Mouse (Mus musculus) kidney, embryonic 14.5 days (tissue): ENCODE measurements at regions not wholly inside any gene's neighbourhood (a gene's known extent, or its start where the extent isn't known, plus 50 kb on each side); places are given as distances from the start of the nearest gene placed in this dataset.

Experiments
- ATAC-seq: fragments of 200-750 bp; cut with Nextera tagmentation; 2 replicates; pipeline ENCODE4 v1.8.0; 2017; ENCODE audit warnings: moderate number of reproducible peaks, mild to moderate bottlenecking, moderate TSS enrichment, moderate library complexity; ENCODE audit not compliant: low FRiP score, low TSS enrichment
- H3K27ac ChIP-seq: fragments of 300-500 bp; sonication (generic); 2 replicates; pipeline ENCODE4 v1.5.1; 2014; ENCODE audit warnings: low read depth, mild to moderate bottlenecking, low read length, moderate library complexity, mixed read lengths
- H3K27me3 ChIP-seq: fragments of 300-500 bp; sonication (generic); 2 replicates; pipeline ENCODE4 v1.6.1; 2014; ENCODE audit warnings: mild to moderate bottlenecking, low read length; ENCODE audit not compliant: control insufficient read depth, insufficient read depth
- H3K36me3 ChIP-seq: fragments of 300-500 bp; sonication (generic); 2 replicates; pipeline ENCODE4 v1.6.1; 2014; ENCODE audit warnings: low read length, mixed read lengths; ENCODE audit not compliant: control insufficient read depth, insufficient read depth
- H3K4me1 ChIP-seq: fragments of 300-500 bp; sonication (generic); 2 replicates; pipeline ENCODE4 v1.6.1; 2014; ENCODE audit warnings: low read length, mixed read lengths; ENCODE audit not compliant: control insufficient read depth, insufficient read depth
- H3K4me2 ChIP-seq: fragments of 300-500 bp; sonication (generic); replicated peaks from 2 replicates; pipeline ENCODE4 v1.6.1; 2014; ENCODE audit warnings: low read depth, mild to moderate bottlenecking, low read length
- H3K4me3 ChIP-seq: fragments of 300-500 bp; sonication (generic); 2 replicates; pipeline ENCODE4 v1.5.1; 2014; ENCODE audit warnings: mild to moderate bottlenecking, low read length
- H3K9ac ChIP-seq: fragments of 300-500 bp; sonication (generic); 2 replicates; pipeline ENCODE4 v1.6.1; 2014; ENCODE audit warnings: low read depth, mild to moderate bottlenecking, low read length, moderate library complexity
- H3K9me3 ChIP-seq: fragments of 300-500 bp; sonication (generic); 2 replicates; pipeline ENCODE4 v1.6.1; 2016; ENCODE audit warnings: low read length; ENCODE audit not compliant: control insufficient read depth
- WGBS: fragments of 180-500 bp; shearing (Covaris S2); extraction: QIAGEN DNeasy Blood & Tissue Kit; methylation state at CpG from one replicate; pipeline ENCODE4 v1.1.7; 2014; 5-methylcytosine and 5-hydroxymethylcytosine counted together

GRCm38 (mm10) chr4:56001312-56001731 lies 469.1 kb upstream of the Klf4 start:
- Histone ChIP-seq H3K4me1 (no peaks in the 10 kb centered on the region), H3K36me3 (no peaks in the 10 kb centered on the region), H3K27ac (no peak overlapping the region), H3K4me2 (no peak overlapping the region), H3K4me3 (no peak overlapping the region), H3K9me3 (no peaks in the 10 kb centered on the region), H3K9ac (no peak overlapping the region), H3K27me3 (no peaks in the 10 kb centered on the region)
- ATAC-seq, result no peak
- WGBS, result 74% methylated on average over 3 of the region's 3 CpGs

GRCm38 (mm10) chr4:55984026-55984425 lies 451.8 kb upstream of the Klf4 start:
- Histone ChIP-seq H3K4me3 (no peak overlapping the region), H3K9me3 (no peaks in the 10 kb centered on the region), H3K4me2 (no peak overlapping the region), H3K27me3 (no peaks in the 10 kb centered on the region), H3K4me1 (no peaks in the 10 kb centered on the region), H3K27ac (no peak overlapping the region), H3K36me3 (no peaks in the 10 kb centered on the region), H3K9ac (no peak overlapping the region)
- no peak for ATAC-seq

- Histone ChIP-seq H3K27ac (no peak overlapping the region), H3K4me3 (no peak overlapping the region), H3K9ac (no peak overlapping the region), H3K9me3 (no peaks in the 10 kb centered on the region), H3K4me2 (no peak overlapping the region), H3K4me1 (no peaks in the 10 kb centered on the region), H3K27me3 (no peaks in the 10 kb centered on the region), H3K36me3 (no peaks in the 10 kb centered on the region)
- no peak for ATAC-seq
- WGBS, result 89% methylated on average over 4 of the region's 4 CpGs
Measured at GRCm38 (mm10) chr4:55978539-55978938, 446.3 kb upstream of the Klf4 start.

- no peaks in the 10 kb centered on the region for H3K36me3 ChIP-seq
- no peak overlapping the region for H3K4me2 ChIP-seq
- H3K4me3 ChIP-seq, result no peak overlapping the region
- H3K9ac ChIP-seq, result no peak overlapping the region
- no peak for ATAC-seq
- H3K27me3 ChIP-seq, result no peaks in the 10 kb centered on the region
- H3K27ac ChIP-seq, result no peak overlapping the region
- no peaks in the 10 kb centered on the region for H3K9me3 ChIP-seq
- H3K4me1 ChIP-seq, result no peaks in the 10 kb centered on the region
- WGBS, result 91% methylated on average over 2 of the region's 2 CpGs
Measured at GRCm38 (mm10) chr4:55976265-55976664, 444.0 kb upstream of the Klf4 start.

GRCm38 (mm10) chr4:55973706-55974105 lies 441.4 kb upstream of the Klf4 start:
- no peak for ATAC-seq
- Histone ChIP-seq H3K27me3 (no peaks in the 10 kb centered on the region), H3K4me3 (no peak overlapping the region), H3K4me2 (no peak overlapping the region), H3K9ac (no peak overlapping the region), H3K36me3 (no peaks in the 10 kb centered on the region), H3K27ac (no peak overlapping the region), H3K4me1 (no peaks in the 10 kb centered on the region), H3K9me3 (no peaks in the 10 kb centered on the region)
- WGBS, result 97% methylated on average over 1 of the region's 1 CpGs

- H3K4me1 ChIP-seq, result no peaks in the 10 kb centered on the region
- H3K4me3 ChIP-seq, result no peak overlapping the region
- H3K9ac ChIP-seq, result no peak overlapping the region
- no peaks in the 10 kb centered on the region for H3K27me3 ChIP-seq
- H3K4me2 ChIP-seq, result no peak overlapping the region
- no peak overlapping the region for H3K27ac ChIP-seq
- 73% methylated on average over 7 of the region's 7 CpGs for WGBS
- no peak for ATAC-seq
- no peaks in the 10 kb centered on the region for H3K36me3 ChIP-seq
- H3K9me3 ChIP-seq, result no peaks in the 10 kb centered on the region
Measured at GRCm38 (mm10) chr4:55972235-55972819, 440.1 kb upstream of the Klf4 start.

- no peak overlapping the region for H3K27ac ChIP-seq
- no peak for ATAC-seq
- no peak overlapping the region for H3K9ac ChIP-seq
- H3K9me3 ChIP-seq, result no peaks in the 10 kb centered on the region
- no peak overlapping the region for H3K4me2 ChIP-seq
- no peaks in the 10 kb centered on the region for H3K27me3 ChIP-seq
- no peaks in the 10 kb centered on the region for H3K36me3 ChIP-seq
- no peaks in the 10 kb centered on the region for H3K4me1 ChIP-seq
- H3K4me3 ChIP-seq, result no peak overlapping the region
- 76% methylated on average over 1 of the region's 1 CpGs for WGBS
Measured at GRCm38 (mm10) chr4:55960063-55960462, 427.8 kb upstream of the Klf4 start.

GRCm38 (mm10) chr4:55953701-55954100 lies 421.4 kb upstream of the Klf4 start:
- Histone ChIP-seq H3K4me2 (no peak overlapping the region), H3K4me3 (no peak overlapping the region), H3K27ac (no peak overlapping the region), H3K9me3 (no peaks in the 10 kb centered on the region), H3K9ac (no peak overlapping the region), H3K4me1 (no peaks in the 10 kb centered on the region), H3K27me3 (no peaks in the 10 kb centered on the region), H3K36me3 (no peaks in the 10 kb centered on the region)
- ATAC-seq, result no peak
- WGBS, result 94% methylated on average over 1 of the region's 1 CpGs

- Histone ChIP-seq H3K9ac (no peak overlapping the region), H3K4me2 (no peak overlapping the region), H3K9me3 (no peaks in the 10 kb centered on the region), H3K27me3 (no peaks in the 10 kb centered on the region), H3K4me3 (no peak overlapping the region), H3K4me1 (no peaks in the 10 kb centered on the region), H3K27ac (no peak overlapping the region), H3K36me3 (no peaks in the 10 kb centered on the region)
- ATAC-seq, result peak; percentile 64; the same call in 1 of the 2 replicates
- 52% methylated on average over 3 of the region's 3 CpGs for WGBS
Measured at GRCm38 (mm10) chr4:55952220-55952619, 420.0 kb upstream of the Klf4 start.
